Mouse (Mus musculus) heart, postnatal 36 days (tissue): ENCODE measurements around the gene Prss37. TPM values are rescaled to one million over a fixed set of nuclear protein-coding genes. Genes with fewer than 3 reads are reported as not detected.

ENCODE experiments used
- DNase-seq, 2 experiments: peaks; one replicate each; pipeline ENCODE4 v3.0.0; 2021 to 2022
- intact Hi-C: fragments of 180-260 bp; cut with DNase I; formaldehyde crosslinking; loops from one replicate; pipeline ENCODE4 v1.15.1; 2025
- total RNA-seq, 2 experiments: library from RNA; stranded (reverse); gene quantifications; 2 replicates each; pipeline ENCODE4 v1.2.3; 2021

Prss37 gene
- total RNA-seq: not detected

- no peak for DNase-seq
- intact Hi-C loops: no loop called here
These were observed at the start of gene Prss37 for GRCm38 (mm10) chr6:40519408-40519807. TSS of gene Prss37 (minus strand) at chr6:40519508.

GRCm38 (mm10) chr6:40554950-40555349, 35.6 kb upstream of the Prss37 start, which contains the start of gene Olfr461:
TSS of gene Olfr461 (minus strand) at chr6:40555050.
- no peak for DNase-seq
- intact Hi-C loops: no loop called here

- intact Hi-C loops: no loop called here
- DNase-seq: no peak
These were observed 25.4 kb upstream of the Prss37 start for GRCm38 (mm10) chr6:40544690-40545089.

- no peak for DNase-seq
- intact Hi-C loops: no loop called here
These were observed 26.1 kb downstream of the Prss37 start, which contains the start of gene Tas2r108 for GRCm38 (mm10) chr6:40493229-40493628. TSS of gene Tas2r108 (plus strand) at chr6:40493529.

- intact Hi-C loops: no loop called here
- no peak for DNase-seq
These were observed 28.4 kb downstream of the Prss37 start, which contains the start of gene Tas2r137 for GRCm38 (mm10) chr6:40490933-40491332. TSS of gene Tas2r137 (plus strand) at chr6:40491233.

GRCm38 (mm10) chr6:40482318-40482717, 37.0 kb downstream of the Prss37 start:
- no peak for DNase-seq
- intact Hi-C loops: no loop called here

- DNase-seq: no peak
- intact Hi-C loops: loop anchor here (2.0 kb wide), 1 partner anchor 209 kb away; no protein-coding TSS in a partner anchor
These were observed 39.6 kb downstream of the Prss37 start for GRCm38 (mm10) chr6:40479705-40480104.

- DNase-seq: no peak
- intact Hi-C loops: no loop called here
These were observed 43.2 kb downstream of the Prss37 start for GRCm38 (mm10) chr6:40476132-40476531.

GRCm38 (mm10) chr6:40471720-40472010, 47.6 kb downstream of the Prss37 start:
- intact Hi-C loops: loop anchor here (1.0 kb wide), 1 partner anchor 146 kb away; the partner anchor contains the start of gene Agk
- no peak for DNase-seq

GRCm38 (mm10) chr6:40470916-40471719, 48.2 kb downstream of the Prss37 start, which contains the start of gene Ssbp1:
TSS of gene Ssbp1 (plus strand) at chr6:40471352.
- peak; percentile 89 to 92 for DNase-seq
- intact Hi-C loops: loop anchor here (1.0 kb wide), 1 partner anchor 146 kb away; the partner anchor contains the start of gene Agk

- intact Hi-C loops: no loop called here
- no peak for DNase-seq
These were observed 53.6 kb downstream of the Prss37 start for GRCm38 (mm10) chr6:40465710-40466109.

Other genes with a start within 250 kb of the Prss37 start
- 10 to 100 TPM; 17.9 to 18.1 TPM for gene Agk, start 194.3 kb downstream of the Prss37 start, total RNA-seq
- 1 to 10 TPM; 3.6 to 4.1 TPM for gene E330009J07Rik, start 83.4 kb downstream of the Prss37 start, total RNA-seq
- gene Wee2, start 80.4 kb downstream of the Prss37 start, total RNA-seq: not detected
- gene Ssbp1, start 48.2 kb downstream of the Prss37 start, total RNA-seq: 10 to 100 TPM; 35.6 to 38.0 TPM
- gene Tas2r137, start 28.3 kb downstream of the Prss37 start, total RNA-seq: not detected
- gene Tas2r108, start 26.0 kb downstream of the Prss37 start, total RNA-seq: not detected
- gene Olfr461, start 35.5 kb upstream of the Prss37 start, total RNA-seq: not detected
- not detected for gene Olfr460, start 50.0 kb upstream of the Prss37 start, total RNA-seq
- 1 to 10 TPM in 1 of 2 experiments, under 1 TPM in 1; 0.87 to 1.0 TPM for gene Clec5a, start 66.3 kb upstream of the Prss37 start, total RNA-seq
- not detected for gene Tas2r138, start 93.8 kb upstream of the Prss37 start, total RNA-seq
- under 1 TPM in 1 of 2 experiments, not detected in 1; 0.27 TPM for gene Mgam, start 109.3 kb upstream of the Prss37 start, total RNA-seq